Mouse (Mus musculus): ENCODE results near the gene Pygb. TPM values are rescaled to one million over a fixed set of nuclear protein-coding genes. Genes with fewer than 3 reads are reported as not detected.

The Pygb gene
- polyA plus RNA-seq, 1 experiment from 2014 or later = 99.8 TPM

DNA sequence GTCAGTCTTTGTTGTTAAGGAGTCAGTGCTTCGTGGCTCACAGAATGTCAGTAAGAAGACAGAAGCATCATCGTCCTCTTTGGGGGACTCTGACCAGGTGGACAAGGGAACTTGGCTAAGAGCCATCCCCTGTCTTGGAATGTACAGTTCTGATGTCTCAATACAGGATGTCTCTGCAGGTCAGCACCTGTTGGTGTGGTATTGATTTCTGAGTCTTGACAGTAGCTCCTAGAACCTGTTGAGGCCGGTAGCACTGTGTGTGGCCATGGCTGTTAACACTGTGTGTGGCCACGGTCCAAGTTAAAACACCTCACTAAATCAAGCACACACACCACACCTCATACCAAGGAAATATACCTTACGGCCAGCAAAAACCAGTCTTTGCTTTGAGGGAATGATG lies 14.1 kb downstream of the Pygb start:
- H3K36me3 ChIP-seq = peaks cover 41% of the 10 kb centered on the region
- no peaks in the 10 kb centered on the region for H3K9me3 ChIP-seq
- H3K4me2 ChIP-seq (replicated peaks) = no peak overlapping the region
- H3K27me3 ChIP-seq = no peaks in the 10 kb centered on the region
- no peak overlapping the region for H3K27ac ChIP-seq (replicated peaks)
- WGBS = 88% methylated on average over 5 of the region's 5 CpGs
- H3K4me1 ChIP-seq = no peaks in the 10 kb centered on the region
- no peak overlapping the region for H3K4me3 ChIP-seq
- ATAC-seq (replicated peaks) = no peak
- no peak overlapping the region for H3K9ac ChIP-seq (replicated peaks)

GRCm38 (mm10) chr2:150803035-150803434 lies 16.5 kb downstream of the Pygb start:
- 95% methylated on average over 1 of the region's 1 CpGs for WGBS
- Histone ChIP-seq H3K9me3 (no peaks in the 10 kb centered on the region), H3K27ac (replicated peaks) (no peak overlapping the region), H3K9ac (replicated peaks) (no peak overlapping the region), H3K36me3 (peaks cover 39% of the 10 kb centered on the region), H3K4me2 (replicated peaks) (no peak overlapping the region), H3K4me1 (no peaks in the 10 kb centered on the region), H3K4me3 (no peak overlapping the region), H3K27me3 (no peaks in the 10 kb centered on the region)
- no peak for ATAC-seq (replicated peaks)

GRCm38 (mm10) chr2:150808381-150808780 lies 21.8 kb downstream of the Pygb start:
- Histone ChIP-seq H3K4me2 (replicated peaks) (no peak overlapping the region), H3K36me3 (peaks cover 55% of the 10 kb centered on the region), H3K27ac (replicated peaks) (no peak overlapping the region), H3K9me3 (no peaks in the 10 kb centered on the region), H3K4me1 (no peaks in the 10 kb centered on the region), H3K4me3 (no peak overlapping the region), H3K27me3 (no peaks in the 10 kb centered on the region), H3K9ac (replicated peaks) (no peak overlapping the region)
- 59% methylated on average over 6 of the region's 6 CpGs for whole genome bisulfite sequencing
- 0 out of 2 replicates have a peak, but pooled peaks have one; percentile 30 for ATAC-seq (replicated peaks)

DNA sequence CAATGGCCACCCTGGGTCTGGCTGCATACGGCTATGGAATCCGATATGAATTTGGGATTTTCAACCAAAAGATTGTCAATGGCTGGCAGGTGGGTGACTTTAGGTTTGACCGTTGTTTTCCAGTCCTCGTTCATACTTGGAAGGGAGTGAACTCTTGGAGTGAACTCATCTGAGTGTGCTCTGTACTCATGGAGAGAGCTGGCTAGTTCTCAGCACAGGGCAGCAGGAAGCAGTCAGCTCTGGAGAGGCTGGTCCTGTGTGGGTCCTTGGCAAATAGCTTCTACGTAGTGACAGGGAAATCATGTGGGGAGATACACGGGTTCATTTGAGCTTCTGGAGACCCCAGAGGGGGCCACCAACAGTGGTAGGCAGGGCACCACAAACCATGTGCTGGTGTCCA lies 22.3 kb downstream of the Pygb start:
- Histone ChIP-seq H3K4me3 (no peak overlapping the region), H3K9ac (replicated peaks) (no peak overlapping the region), H3K36me3 (peaks cover 59% of the 10 kb centered on the region), H3K4me1 (no peaks in the 10 kb centered on the region), H3K27me3 (no peaks in the 10 kb centered on the region), H3K27ac (replicated peaks) (no peak overlapping the region), H3K9me3 (no peaks in the 10 kb centered on the region), H3K4me2 (replicated peaks) (no peak overlapping the region)
- ATAC-seq (replicated peaks) = 0 out of 2 replicates have a peak, but pooled peaks have one; percentile 3
- 90% methylated on average over 6 of the region's 6 CpGs for WGBS

DNA sequence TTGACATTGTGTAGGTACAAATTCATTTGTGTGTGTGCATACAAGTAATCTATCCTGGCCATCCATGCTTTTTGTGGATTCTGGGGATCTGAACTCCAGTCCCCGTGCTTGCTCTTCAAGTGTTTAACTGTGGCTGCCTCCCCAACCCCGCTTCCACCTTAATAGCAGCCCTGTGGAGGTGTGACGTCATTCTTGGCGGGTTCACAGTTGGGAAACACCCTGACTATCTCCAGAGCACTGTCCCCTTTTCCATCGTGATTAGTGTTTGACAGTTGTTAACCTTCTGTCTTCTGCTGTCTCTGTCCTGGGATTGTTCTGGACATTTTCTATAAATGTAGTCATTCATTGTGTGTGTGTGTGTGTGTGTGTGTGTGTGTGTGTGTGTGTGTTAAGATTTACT lies 24.1 kb downstream of the Pygb start:
- Histone ChIP-seq H3K27ac (replicated peaks) (no peak overlapping the region), H3K4me2 (replicated peaks) (no peak overlapping the region), H3K9me3 (no peaks in the 10 kb centered on the region), H3K4me1 (no peaks in the 10 kb centered on the region), H3K27me3 (no peaks in the 10 kb centered on the region), H3K4me3 (no peak overlapping the region), H3K36me3 (peaks cover 61% of the 10 kb centered on the region), H3K9ac (replicated peaks) (no peak overlapping the region)
- no peak for ATAC-seq (replicated peaks)
- WGBS = 89% methylated on average over 5 of the region's 5 CpGs

GRCm38 (mm10) chr2:150812816-150813215 lies 26.3 kb downstream of the Pygb start:
- no peak overlapping the region for H3K9ac ChIP-seq (replicated peaks)
- H3K27ac ChIP-seq (replicated peaks) = no peak overlapping the region
- ATAC-seq (replicated peaks) = no peak
- WGBS = 97% methylated on average over 6 of the region's 6 CpGs
- H3K4me2 ChIP-seq (replicated peaks) = no peak overlapping the region
- no peaks in the 10 kb centered on the region for H3K9me3 ChIP-seq
- peaks cover 68% of the 10 kb centered on the region for H3K36me3 ChIP-seq
- H3K4me1 ChIP-seq = no peaks in the 10 kb centered on the region
- no peaks in the 10 kb centered on the region for H3K27me3 ChIP-seq
- H3K4me3 ChIP-seq = no peak overlapping the region

DNA sequence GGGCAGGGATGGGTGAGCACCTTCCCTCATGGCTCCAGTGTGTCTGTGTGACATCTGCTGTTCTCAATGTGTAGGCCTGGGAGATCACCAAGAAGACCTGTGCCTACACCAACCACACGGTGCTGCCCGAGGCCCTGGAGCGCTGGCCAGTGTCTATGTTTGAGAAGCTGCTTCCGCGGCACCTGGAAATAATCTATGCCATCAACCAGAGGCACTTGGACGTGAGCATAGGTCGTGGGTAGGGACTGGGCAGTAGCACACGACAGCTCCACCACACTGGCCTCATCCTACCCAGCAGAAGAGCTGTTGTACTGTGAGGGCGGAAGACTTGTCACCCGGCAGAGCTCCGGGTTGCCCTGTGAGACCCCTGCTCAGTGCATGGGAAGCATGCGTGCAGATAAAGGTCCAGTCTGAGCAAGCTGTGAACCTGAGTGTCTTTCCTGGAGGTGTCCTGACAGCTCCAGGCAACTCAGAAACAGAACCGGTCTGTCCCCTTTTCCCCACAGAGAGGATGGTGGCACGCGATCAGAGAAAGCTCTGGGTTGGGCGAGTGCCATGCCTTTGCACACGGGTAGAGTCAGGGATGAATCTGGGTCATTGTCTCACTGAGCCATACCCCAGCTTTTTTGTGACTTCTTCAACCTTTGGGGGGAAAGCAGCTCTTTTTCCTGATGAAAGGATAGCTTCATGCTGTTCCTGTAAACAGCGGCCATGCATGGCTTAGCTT lies 30.3 kb downstream of the Pygb start:
- Histone ChIP-seq H3K9ac (replicated peaks) (no peak overlapping the region), H3K4me1 (no peaks in the 10 kb centered on the region), H3K4me2 (replicated peaks) (no peak overlapping the region), H3K9me3 (no peaks in the 10 kb centered on the region), H3K4me3 (no peak overlapping the region), H3K36me3 (peaks cover 76% of the 10 kb centered on the region), H3K27me3 (no peaks in the 10 kb centered on the region), H3K27ac (replicated peaks) (no peak overlapping the region)
- 93% methylated on average over 18 of the region's 18 CpGs for WGBS
- ATAC-seq (replicated peaks) = no peak

DNA sequence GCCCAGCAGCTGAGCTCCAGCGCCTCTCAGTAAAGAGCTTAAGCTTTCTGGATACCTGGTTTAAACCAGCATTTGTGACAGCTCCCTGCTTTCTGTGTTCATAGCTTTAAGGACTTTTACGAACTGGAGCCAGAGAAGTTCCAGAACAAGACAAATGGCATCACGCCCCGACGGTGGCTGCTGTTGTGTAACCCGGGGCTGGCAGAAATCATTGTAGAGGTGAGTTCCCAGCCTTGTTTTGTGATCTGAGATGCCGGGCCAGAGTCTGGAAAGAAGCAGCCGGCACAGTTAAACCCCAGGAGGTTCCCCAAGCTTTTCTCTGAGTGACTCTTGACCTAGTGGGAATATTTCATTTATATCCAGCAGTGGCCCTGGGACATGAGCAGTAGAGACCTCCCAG lies 32.2 kb downstream of the Pygb start:
- Histone ChIP-seq H3K9ac (replicated peaks) (no peak overlapping the region), H3K4me3 (no peak overlapping the region), H3K4me1 (no peaks in the 10 kb centered on the region), H3K27ac (replicated peaks) (no peak overlapping the region), H3K27me3 (no peaks in the 10 kb centered on the region), H3K4me2 (replicated peaks) (no peak overlapping the region), H3K36me3 (peaks cover 64% of the 10 kb centered on the region), H3K9me3 (no peaks in the 10 kb centered on the region)
- no peak for ATAC-seq (replicated peaks)
- WGBS = 90% methylated on average over 8 of the region's 8 CpGs

- no peaks in the 10 kb centered on the region for H3K9me3 ChIP-seq
- H3K4me2 ChIP-seq (replicated peaks) = no peak overlapping the region
- WGBS = 85% methylated on average over 8 of the region's 8 CpGs
- H3K36me3 ChIP-seq = peaks cover 65% of the 10 kb centered on the region
- no peak overlapping the region for H3K4me3 ChIP-seq
- H3K27me3 ChIP-seq = no peaks in the 10 kb centered on the region
- H3K27ac ChIP-seq (replicated peaks) = no peak overlapping the region
- no peak overlapping the region for H3K9ac ChIP-seq (replicated peaks)
- no peak for ATAC-seq (replicated peaks)
- H3K4me1 ChIP-seq = no peaks in the 10 kb centered on the region
These were observed 34.2 kb downstream of the Pygb start for GRCm38 (mm10) chr2:150820720-150821119.

DNA sequence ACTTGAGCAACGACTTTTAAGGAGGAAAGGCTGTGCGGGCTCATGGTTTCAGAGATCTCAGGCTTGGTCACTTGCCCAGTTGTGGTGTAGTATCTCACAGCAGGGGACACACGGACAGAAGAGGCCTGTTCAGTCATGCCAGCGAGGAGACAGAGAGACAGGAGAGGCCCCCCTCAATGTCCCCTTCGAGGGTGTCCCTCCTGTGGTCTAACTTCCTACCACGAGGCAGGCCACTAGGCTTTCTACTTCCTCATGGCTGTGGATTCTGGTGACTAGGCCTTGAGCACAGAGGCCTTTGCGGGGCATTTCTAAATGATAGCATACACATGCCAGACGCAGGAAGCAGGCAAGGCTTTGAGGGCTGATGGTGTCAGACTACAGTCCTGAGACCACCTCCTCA lies 36.5 kb downstream of the Pygb start:
- H3K4me3 ChIP-seq = no peak overlapping the region
- H3K27me3 ChIP-seq = no peaks in the 10 kb centered on the region
- H3K4me2 ChIP-seq (replicated peaks) = no peak overlapping the region
- no peaks in the 10 kb centered on the region for H3K9me3 ChIP-seq
- H3K27ac ChIP-seq (replicated peaks) = no peak overlapping the region
- no peak for ATAC-seq (replicated peaks)
- H3K4me1 ChIP-seq = no peaks in the 10 kb centered on the region
- no peak overlapping the region for H3K9ac ChIP-seq (replicated peaks)
- H3K36me3 ChIP-seq = peaks cover 70% of the 10 kb centered on the region
- 78% methylated on average over 8 of the region's 8 CpGs for WGBS

- H3K4me1 ChIP-seq = no peaks in the 10 kb centered on the region
- H3K9ac ChIP-seq (replicated peaks) = no peak overlapping the region
- WGBS = 92% methylated on average over 3 of the region's 3 CpGs
- H3K36me3 ChIP-seq = peaks cover 80% of the 10 kb centered on the region
- no peak overlapping the region for H3K4me3 ChIP-seq
- no peaks in the 10 kb centered on the region for H3K27me3 ChIP-seq
- H3K27ac ChIP-seq (replicated peaks) = no peak overlapping the region
- H3K9me3 ChIP-seq = no peaks in the 10 kb centered on the region
- ATAC-seq (replicated peaks) = no peak
- no peak overlapping the region for H3K4me2 ChIP-seq (replicated peaks)
These were observed 39.9 kb downstream of the Pygb start for GRCm38 (mm10) chr2:150826426-150826825.

DNA sequence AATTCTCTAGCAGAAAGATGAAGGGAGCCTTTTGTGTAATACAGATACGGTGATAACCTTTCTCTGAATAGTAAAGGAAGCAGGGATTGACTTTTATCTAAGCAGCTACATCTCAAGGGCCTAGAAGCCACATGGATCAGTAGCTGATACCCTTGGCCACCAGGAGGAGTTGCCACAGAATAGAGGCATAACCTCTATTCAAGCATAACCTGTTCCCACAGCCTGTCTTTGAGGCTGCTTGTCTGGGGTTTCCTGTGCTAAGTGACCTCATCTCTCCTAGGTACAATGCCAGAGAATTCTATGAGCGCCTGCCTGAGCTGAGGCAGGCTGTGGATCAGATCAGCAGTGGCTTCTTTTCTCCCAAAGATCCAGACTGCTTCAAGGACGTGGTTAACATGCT lies 41.6 kb downstream of the Pygb start:
- Histone ChIP-seq H3K4me1 (no peaks in the 10 kb centered on the region), H3K27me3 (no peaks in the 10 kb centered on the region), H3K36me3 (peaks cover 91% of the 10 kb centered on the region), H3K4me3 (no peak overlapping the region), H3K4me2 (replicated peaks) (no peak overlapping the region), H3K9ac (replicated peaks) (no peak overlapping the region), H3K9me3 (no peaks in the 10 kb centered on the region), H3K27ac (replicated peaks) (no peak overlapping the region)
- WGBS = 90% methylated on average over 3 of the region's 3 CpGs
- ATAC-seq (replicated peaks) = no peak

- Histone ChIP-seq H3K4me1 (no peaks in the 10 kb centered on the region), H3K36me3 (peaks cover 90% of the 10 kb centered on the region), H3K9ac (replicated peaks) (no peak overlapping the region), H3K27me3 (no peaks in the 10 kb centered on the region), H3K27ac (replicated peaks) (no peak overlapping the region), H3K4me2 (replicated peaks) (no peak overlapping the region), H3K9me3 (no peaks in the 10 kb centered on the region), H3K4me3 (no peak overlapping the region)
- WGBS = 93% methylated on average over 4 of the region's 4 CpGs
- no peak for ATAC-seq (replicated peaks)
These were observed 42.1 kb downstream of the Pygb start for GRCm38 (mm10) chr2:150828654-150829053.
